11 mouse cellular contexts compared by ENCODE assay signal in genomic region chr10:81562411-81562810, GRCm38 (mm10). TPM values are rescaled to one million over a fixed set of nuclear protein-coding genes. Genes with fewer than 3 reads are reported as not detected.
A peak's percentile ranks its signal among the peaks of the same experiment; 100 is the strongest.
DNase-seq lines count a peak whose midpoint lies in the region; ATAC-seq lines count a peak whose summit lies in the region.
"Had no signal": no experiment of that assay in that cellular context is flagged by ENCODE, and none has a peak within 500 bp of the region (broad histone marks: within the 10 kb centered on the region; RNA-seq: fewer than 3 reads in every experiment).

No protein-coding gene starts in this region.

- WGBS in heart, embryonic 10.5 days = 82% methylated on average over 6 of the region's 6 CpGs
- 68% methylated on average over 6 of the region's 6 CpGs for WGBS in lung, embryonic 16.5 days
- WGBS in intestine, embryonic 15.5 days = 60% methylated on average over 6 of the region's 6 CpGs
- 77% methylated on average over 6 of the region's 6 CpGs for WGBS in neural tube, embryonic 15.5 days

- ATAC-seq in lung, embryonic 16.5 days (ENCODE audit: low read depth) = no peak
- ATAC-seq in intestine, embryonic 15.5 days = no peak
- ATAC-seq in neural tube, embryonic 15.5 days (ENCODE audit: low FRiP score) = no peak

- peak overlapping the region; percentile 15; the same call in 1 of the 2 replicates for H3K4me3 ChIP-seq in heart, embryonic 10.5 days
- H3K4me3 ChIP-seq in lung, embryonic 16.5 days (ENCODE audit: low read length) = no peak overlapping the region
- H3K4me3 ChIP-seq in intestine, embryonic 15.5 days (replicated peaks) = peak overlapping the region; percentile 2
- H3K4me3 ChIP-seq in neural tube, embryonic 15.5 days (replicated peaks) = no peak overlapping the region

- intact Hi-C loops in heart, postnatal 10 days (cut with DNase I) = no loop called here

- peak overlapping the region; percentile 3; the same call in 1 of the 2 replicates for H3K9ac ChIP-seq in lung, embryonic 16.5 days (ENCODE audit: low read length)
- peak overlapping the region; percentile 23 for H3K9ac ChIP-seq in intestine, embryonic 15.5 days
- 0 out of 2 replicates have a peak overlapping the region, but pooled peaks have one; percentile 4 for H3K9ac ChIP-seq in neural tube, embryonic 15.5 days (replicated peaks)

- DNase-seq in heart, embryonic 10.5 days (ENCODE audit: low spot score) = no peak
- no peak for DNase-seq in heart, postnatal 10 days
- DNase-seq in lung, postnatal 10 days = no peak
- DNase-seq in right cerebral cortex, postnatal 10 days (ENCODE audit: low spot score in 2 of 2) = no peak
- DNase-seq in cerebellum, adult 11 months = no peak
- DNase-seq: kidney, postnatal 25 days; right cerebral cortex, postnatal 25 days; thymus, postnatal 25 days had no signal

- H3K27me3 ChIP-seq in heart, embryonic 10.5 days (ENCODE audit: insufficient read depth, poor library complexity, severe bottlenecking) = peaks cover 26% of the 10 kb centered on the region
- H3K27me3 ChIP-seq in lung, embryonic 16.5 days (ENCODE audit: control insufficient read depth, insufficient read depth, low read depth, low read length) = no peaks in the 10 kb centered on the region
- H3K27me3 ChIP-seq in intestine, embryonic 15.5 days (replicated peaks) = no peaks in the 10 kb centered on the region
- H3K27me3 ChIP-seq in neural tube, embryonic 15.5 days (replicated peaks) = peaks cover 15% of the 10 kb centered on the region

- H3K4me1 ChIP-seq in heart, embryonic 10.5 days = peaks cover 64% of the 10 kb centered on the region
- H3K4me1 ChIP-seq in lung, embryonic 16.5 days (replicated peaks; ENCODE audit: control insufficient read depth, insufficient read depth, low read length) = peaks cover 46% of the 10 kb centered on the region
- H3K4me1 ChIP-seq in intestine, embryonic 15.5 days (replicated peaks) = peaks cover 48% of the 10 kb centered on the region
- peaks cover 52% of the 10 kb centered on the region for H3K4me1 ChIP-seq in neural tube, embryonic 15.5 days

- H3K9me3 ChIP-seq in heart, embryonic 10.5 days = no peaks in the 10 kb centered on the region
- no peaks in the 10 kb centered on the region for H3K9me3 ChIP-seq in lung, embryonic 16.5 days (ENCODE audit: control insufficient read depth, low read length)
- no peaks in the 10 kb centered on the region for H3K9me3 ChIP-seq in intestine, embryonic 15.5 days
- H3K9me3 ChIP-seq in neural tube, embryonic 15.5 days (replicated peaks) = no peaks in the 10 kb centered on the region

- 0 out of 2 replicates have a peak overlapping the region, but pooled peaks have one; percentile 62 for H3K27ac ChIP-seq in heart, embryonic 10.5 days
- H3K27ac ChIP-seq in lung, embryonic 16.5 days (ENCODE audit: low read length) = no peak overlapping the region
- H3K27ac ChIP-seq in intestine, embryonic 15.5 days = no peak overlapping the region
- no peak overlapping the region for H3K27ac ChIP-seq in neural tube, embryonic 15.5 days (replicated peaks)

- peaks cover 62% of the 10 kb centered on the region for H3K36me3 ChIP-seq in heart, embryonic 10.5 days
- H3K36me3 ChIP-seq in lung, embryonic 16.5 days (ENCODE audit: control insufficient read depth, insufficient read depth, low read length) = peaks cover 24% of the 10 kb centered on the region
- peaks cover 22% of the 10 kb centered on the region for H3K36me3 ChIP-seq in intestine, embryonic 15.5 days
- H3K36me3 ChIP-seq in neural tube, embryonic 15.5 days = peaks cover 35% of the 10 kb centered on the region

- 0 out of 2 replicates have a peak overlapping the region, but pooled peaks have one; percentile 21 for H3K4me2 ChIP-seq in lung, embryonic 16.5 days (ENCODE audit: low read depth, low read length)
- H3K4me2 ChIP-seq in intestine, embryonic 15.5 days (replicated peaks) = peak overlapping the region; percentile 87
- H3K4me2 ChIP-seq in neural tube, embryonic 15.5 days = peak overlapping the region; percentile 5

RNA-seq across cellular contexts. Expression of gene Aes, which starts 3.1 kb away (rescaled TPM):
- polyA plus RNA-seq in heart, embryonic 10.5 days (2016; fragmentation: Nextera tagmentation; extraction: Ambion mirVana) = 467 and 523 TPM in 2 replicates
- 100 to 1,000 TPM; 867 to 890 TPM for total RNA-seq in heart, postnatal 10 days (2021)
- polyA plus RNA-seq in lung, embryonic 16.5 days (2015; fragmentation: Nextera tagmentation; extraction: Ambion mirVana) = 377 and 416 TPM in 2 replicates
- polyA plus RNA-seq in intestine, embryonic 15.5 days (2015; fragmentation: Nextera tagmentation; extraction: Ambion mirVana) = 743 and 808 TPM in 2 replicates
- 771 and 825 TPM in 2 replicates for polyA plus RNA-seq in neural tube, embryonic 15.5 days (2015; fragmentation: Nextera tagmentation; extraction: Ambion mirVana)

RNA-seq across cellular contexts. Expression of gene Tle2, which starts 11.9 kb away (rescaled TPM):
- 17.4 and 18.3 TPM in 2 replicates for polyA plus RNA-seq in heart, embryonic 10.5 days (2016; fragmentation: Nextera tagmentation; extraction: Ambion mirVana)
- 10 to 100 TPM in 1 of 2 experiments, 1 to 10 TPM in 1; 8.1 to 11.2 TPM for total RNA-seq in heart, postnatal 10 days (2021)
- polyA plus RNA-seq in lung, embryonic 16.5 days (2015; fragmentation: Nextera tagmentation; extraction: Ambion mirVana) = 51.2 and 53.3 TPM in 2 replicates
- polyA plus RNA-seq in intestine, embryonic 15.5 days (2015; fragmentation: Nextera tagmentation; extraction: Ambion mirVana) = 14.5 and 17.8 TPM in 2 replicates
- 41.8 and 49.9 TPM in 2 replicates for polyA plus RNA-seq in neural tube, embryonic 15.5 days (2015; fragmentation: Nextera tagmentation; extraction: Ambion mirVana)

RNA-seq across cellular contexts. Expression of gene Gna11, which starts 17.4 kb away (rescaled TPM):
- 73.2 and 79.1 TPM in 2 replicates for polyA plus RNA-seq in heart, embryonic 10.5 days (2016; fragmentation: Nextera tagmentation; extraction: Ambion mirVana)
- total RNA-seq in heart, postnatal 10 days (2021) = 10 to 100 TPM; 59.2 to 60.6 TPM
- polyA plus RNA-seq in lung, embryonic 16.5 days (2015; fragmentation: Nextera tagmentation; extraction: Ambion mirVana) = 68.7 and 70.9 TPM in 2 replicates
- polyA plus RNA-seq in intestine, embryonic 15.5 days (2015; fragmentation: Nextera tagmentation; extraction: Ambion mirVana) = 245 and 269 TPM in 2 replicates
- polyA plus RNA-seq in neural tube, embryonic 15.5 days (2015; fragmentation: Nextera tagmentation; extraction: Ambion mirVana) = 91.1 and 102 TPM in 2 replicates

RNA-seq across cellular contexts. Expression of gene Gna15, which starts 38.4 kb away (rescaled TPM):
- 2.8 and 4.8 TPM in 2 replicates for polyA plus RNA-seq in heart, embryonic 10.5 days (2016; fragmentation: Nextera tagmentation; extraction: Ambion mirVana)
- under 1 TPM; 0.60 to 0.74 TPM for total RNA-seq in heart, postnatal 10 days (2021)
- polyA plus RNA-seq in lung, embryonic 16.5 days (2015; fragmentation: Nextera tagmentation; extraction: Ambion mirVana) = 1.8 and 2.2 TPM in 2 replicates
- polyA plus RNA-seq in intestine, embryonic 15.5 days (2015; fragmentation: Nextera tagmentation; extraction: Ambion mirVana) = 0.92 and 0.97 TPM in 2 replicates
- polyA plus RNA-seq in neural tube, embryonic 15.5 days (2015; fragmentation: Nextera tagmentation; extraction: Ambion mirVana) = 1.7 and 2.6 TPM in 2 replicates

RNA-seq across cellular contexts. Expression of gene Tle6, which starts 38.5 kb away (rescaled TPM):
- polyA plus RNA-seq in heart, embryonic 10.5 days (2016; fragmentation: Nextera tagmentation; extraction: Ambion mirVana) = 29.0 and 33.9 TPM in 2 replicates
- 10 to 100 TPM; 10.2 to 11.1 TPM for total RNA-seq in heart, postnatal 10 days (2021)
- 30.1 and 33.8 TPM in 2 replicates for polyA plus RNA-seq in lung, embryonic 16.5 days (2015; fragmentation: Nextera tagmentation; extraction: Ambion mirVana)
- 19.9 and 26.0 TPM in 2 replicates for polyA plus RNA-seq in intestine, embryonic 15.5 days (2015; fragmentation: Nextera tagmentation; extraction: Ambion mirVana)
- 5.7 and 7.3 TPM in 2 replicates for polyA plus RNA-seq in neural tube, embryonic 15.5 days (2015; fragmentation: Nextera tagmentation; extraction: Ambion mirVana)

Comparison
In these comparisons a context has a peak if more than half of its experiments do, and no peak if none do; other contexts are left out.
1. H3K4me3 ChIP-seq: peak in heart, embryonic 10.5 days (single experiment) and intestine, embryonic 15.5 days (single experiment); none in lung, embryonic 16.5 days (single experiment) and neural tube, embryonic 15.5 days (single experiment).
2. H3K4me2 ChIP-seq: peak in every context shown above with its lines; median percentile 87 in intestine, embryonic 15.5 days; 21 in lung, embryonic 16.5 days; 5 in neural tube, embryonic 15.5 days.
3. Peak in every context shown above with its lines, with median percentiles within 50 percentile points of each other: H3K9ac ChIP-seq.